Mouse (Mus musculus) MEL (cell line): Measurements from ENCODE around the gene Zcchc3. TPM values are rescaled to one million over a fixed set of nuclear protein-coding genes. Genes with fewer than 3 reads are reported as not detected.

Experiments
- DNase-seq: peaks from one replicate; pipeline ENCODE4 v3.0.0; 2011; ENCODE audit warnings: low read depth, low spot score
- H3K27ac ChIP-seq: 2 replicates; pipeline ENCODE4 v1.5.1; 2012; ENCODE audit warnings: low read depth, mild to moderate bottlenecking, control low read depth, low read length, moderate library complexity; ENCODE audit not compliant: control insufficient read depth
- H3K27me3 ChIP-seq, 2 experiments: fragments of 150-350 bp in 1 of 2; sonication (generic) in 1 of 2; 2 replicates each; pipeline ENCODE4 v1.6.1; 2012; ENCODE audit warnings: low read length in 2 of 2, mild to moderate bottlenecking in 2 of 2, improper control_type of control experiment in 1 of 2, moderate library complexity in 1 of 2; ENCODE audit not compliant: insufficient read depth in 2 of 2, control insufficient read depth in 1 of 2
- H3K36me3 ChIP-seq, 2 experiments: 2 replicates each; pipeline ENCODE4 v1.6.1; 2012 to 2014; ENCODE audit warnings: low read length in 2 of 2, improper control_type of control experiment in 1 of 2, inconsistent platforms in 1 of 2, mild to moderate bottlenecking in 1 of 2; ENCODE audit not compliant: insufficient read depth in 2 of 2, control insufficient read depth in 1 of 2
- H3K4me1 ChIP-seq, 2 experiments: fragments of 150-350 bp in 1 of 2; sonication (generic) in 1 of 2; 2 replicates each; pipeline ENCODE4 v1.6.1; 2012; ENCODE audit warnings: low read length in 2 of 2, improper control_type of control experiment in 1 of 2, mild to moderate bottlenecking in 1 of 2; ENCODE audit not compliant: insufficient read depth in 2 of 2, control insufficient read depth in 1 of 2
- H3K4me3 ChIP-seq, 2 experiments: fragments of 150-350 bp in 1 of 2; sonication (generic) in 1 of 2; 2 replicates each; pipeline ENCODE4 v1.5.1; 2012; ENCODE audit warnings: low read depth in 2 of 2, low read length in 2 of 2, mild to moderate bottlenecking in 2 of 2, moderate library complexity in 2 of 2, control low read depth in 1 of 2, improper control_type of control experiment in 1 of 2; ENCODE audit not compliant: control insufficient read depth in 1 of 2, insufficient read depth in 1 of 2
- H3K79me2 ChIP-seq: 2 replicates; pipeline ENCODE4 v1.6.1; 2012; ENCODE audit warnings: mild to moderate bottlenecking, low read length, moderate library complexity; ENCODE audit not compliant: control insufficient read depth, poor library complexity, insufficient read depth
- H3K9ac ChIP-seq: 2 replicates; pipeline ENCODE4 v1.6.1; 2012; ENCODE audit warnings: low read depth, mild to moderate bottlenecking, control low read depth, low read length, moderate library complexity; ENCODE audit not compliant: control insufficient read depth, poor library complexity, severe bottlenecking
- H3K9me3 ChIP-seq: fragments of 150-350 bp; sonication (generic); replicated peaks from 2 replicates; pipeline ENCODE4 v1.6.1; 2012; ENCODE audit warnings: mild to moderate bottlenecking, low read length, improper control_type of control experiment, moderate library complexity; ENCODE audit not compliant: insufficient read depth
- CHD2 ChIP-seq: IDR thresholded peaks from 2 replicates; pipeline ENCODE4 v1.6.1; 2011; ENCODE audit warnings: low read length, improper control_type of control experiment
- ELF1 ChIP-seq: IDR thresholded peaks from 2 replicates; pipeline ENCODE4 v1.6.1; 2014; ENCODE audit warnings: low read depth, mild to moderate bottlenecking, inconsistent platforms, low read length, improper control_type of control experiment, moderate library complexity
- EP300 ChIP-seq, 2 experiments: IDR thresholded peaks; 2 replicates each; pipeline ENCODE4 v1.6.1; 2011; ENCODE audit warnings: improper control_type of control experiment in 2 of 2, low read length in 2 of 2, low read depth in 1 of 2, mild to moderate bottlenecking in 1 of 2
- GABPA ChIP-seq: IDR thresholded peaks from 2 replicates; pipeline ENCODE4 v1.6.1; 2012; ENCODE audit warnings: low read depth, mild to moderate bottlenecking, inconsistent platforms, low read length, improper control_type of control experiment, moderate library complexity
- GATA1 ChIP-seq: IDR thresholded peaks from 2 replicates; pipeline ENCODE4 v1.6.1; 2011; ENCODE audit warnings: low read depth, low read length, improper control_type of control experiment
- HCFC1 ChIP-seq: IDR thresholded peaks from 2 replicates; pipeline ENCODE4 v1.6.1; 2012; ENCODE audit warnings: low read depth, mild to moderate bottlenecking, inconsistent platforms, low read length, improper control_type of control experiment, moderate library complexity
- KAT2A ChIP-seq: conservative IDR thresholded peaks from 2 replicates; pipeline ENCODE4 v1.6.1; 2012; ENCODE audit warnings: low read depth, low read length, improper control_type of control experiment, inconsistent platforms
- MAFK ChIP-seq: IDR thresholded peaks from 2 replicates; pipeline ENCODE4 v1.6.1; 2011; ENCODE audit warnings: low read depth, mild to moderate bottlenecking, low read length, improper control_type of control experiment, borderline replicate concordance
- MEF2A ChIP-seq: IDR thresholded peaks from 2 replicates; pipeline ENCODE4 v1.6.1; 2014; ENCODE audit warnings: low read depth, mild to moderate bottlenecking, inconsistent platforms, low read length, improper control_type of control experiment; ENCODE audit not compliant: poor library complexity, insufficient replicate concordance, severe bottlenecking; ENCODE audit errors: extremely low read depth
- MXI1 ChIP-seq: IDR thresholded peaks from 2 replicates; pipeline ENCODE4 v1.6.1; 2011; ENCODE audit warnings: mild to moderate bottlenecking, low read depth, low read length, improper control_type of control experiment
- MYC ChIP-seq: IDR thresholded peaks from 2 replicates; pipeline ENCODE4 v1.6.1; 2011; ENCODE audit warnings: low read depth, mild to moderate bottlenecking, low read length, improper control_type of control experiment, moderate library complexity
- NELFE ChIP-seq: IDR thresholded peaks from 2 replicates; pipeline ENCODE4 v1.6.1; 2011; ENCODE audit warnings: low read depth, low read length, improper control_type of control experiment
- POLR2AphosphoS5 ChIP-seq: IDR thresholded peaks from 2 replicates; pipeline ENCODE4 v1.6.1; 2012; ENCODE audit warnings: low read depth, borderline replicate concordance, mild to moderate bottlenecking, inconsistent platforms, low read length, moderate library complexity, mixed read lengths
- RAD21 ChIP-seq: IDR thresholded peaks from 2 replicates; pipeline ENCODE4 v1.6.1; 2011; ENCODE audit warnings: mild to moderate bottlenecking, low read depth, low read length, improper control_type of control experiment
- SIN3A ChIP-seq: IDR thresholded peaks from 2 replicates; pipeline ENCODE4 v1.6.1; 2012; ENCODE audit warnings: low read length, improper control_type of control experiment, inconsistent platforms
- TAL1 ChIP-seq: IDR thresholded peaks from 2 replicates; pipeline ENCODE4 v1.6.1; 2012; ENCODE audit warnings: mild to moderate bottlenecking, inconsistent platforms, low read length, moderate library complexity, mixed read lengths
- TBP ChIP-seq: IDR thresholded peaks from 2 replicates; pipeline ENCODE4 v1.8.0; 2011; ENCODE audit warnings: low read depth, low read length, improper control_type of control experiment
- TCF12 ChIP-seq: IDR thresholded peaks from 2 replicates; pipeline ENCODE4 v1.6.1; 2014; ENCODE audit warnings: low read depth, mild to moderate bottlenecking, inconsistent platforms, low read length, improper control_type of control experiment, moderate library complexity
- USF1 ChIP-seq: IDR thresholded peaks from 2 replicates; pipeline ENCODE4 v1.6.1; 2014; ENCODE audit warnings: low read depth, mild to moderate bottlenecking, inconsistent platforms, low read length, improper control_type of control experiment, moderate library complexity
- USF2 ChIP-seq, 2 experiments: IDR thresholded peaks; 2 replicates each; pipeline ENCODE4 v1.6.1; 2011 to 2012; ENCODE audit warnings: improper control_type of control experiment in 2 of 2, low read length in 2 of 2, borderline replicate concordance in 1 of 2, inconsistent platforms in 1 of 2, low read depth in 1 of 2, mild to moderate bottlenecking in 1 of 2; ENCODE audit not compliant: insufficient read depth in 1 of 2
- polyA plus RNA-seq, 2 experiments: library from polyadenylated mRNA; stranded (reverse) in 1 of 2; unstranded in 1 of 2; fragments of >175 nt in 1 of 2; fragments of >200 nt in 1 of 2; gene quantifications; 2 replicates each; pipeline versions ENCODE4 v1.2.1 to v1.2.4; 2012; ENCODE audit warnings: low replicate concordance in 2 of 2, low read depth in 1 of 2; ENCODE audit not compliant: insufficient read length in 2 of 2, insufficient read depth in 1 of 2, missing spikeins in 1 of 2
- total RNA-seq: library from RNA; depleted of rRNA; stranded (reverse); fragments of 300-350 nt; gene quantifications from 2 replicates; pipeline ENCODE4 v1.2.3, GENCODE M21; 2012

Gene Zcchc3
- total and polyA plus RNA-seq, 3 experiments, result 5.7 to 12.1 TPM; not detected in 1

GRCm38 (mm10) chr2:152446642-152447041, 31.8 kb upstream of the Zcchc3 start (continued):
- no peak for TF ChIP-seq MYC
- TF ChIP-seq GABPA, result no peak
- no peak for TF ChIP-seq ELF1
- TF ChIP-seq KAT2A, result no peak
- TF ChIP-seq TAL1, result no peak
- no peak for TF ChIP-seq POLR2AphosphoS5
- peak; percentile 59 to 61 for TF ChIP-seq EP300 (IDR thresholded peaks at IDR 0.05; ENCODE audit: low read depth in 1 of 2, low read length in 2 of 2)
- no peak; the same call in 1 of the 2 replicates for TF ChIP-seq MXI1
- TF ChIP-seq GATA1, result peak; percentile 50
- TF ChIP-seq CHD2, result no peak
- no peak for TF ChIP-seq RAD21
- TF ChIP-seq USF1, result no peak
- 0 out of 2 replicates have a peak, but pooled peaks have one; percentile 18 for TF ChIP-seq TBP
- no peak for TF ChIP-seq NELFE
- no peak for TF ChIP-seq MEF2A
- TF ChIP-seq USF2 (IDR thresholded peaks at IDR 0.05; ENCODE audit: borderline replicate concordance in 1 of 2, insufficient read depth in 1 of 2, low read depth in 1 of 2, low read length in 2 of 2), result no peak
- TF ChIP-seq SIN3A, result 0 out of 2 replicates have a peak, but pooled peaks have one; percentile 8
- no peak for TF ChIP-seq HCFC1

GRCm38 (mm10) chr2:152443281-152443680, 28.5 kb upstream of the Zcchc3 start:
- H3K79me2 ChIP-seq, result no peaks in the 10 kb centered on the region
- DNase-seq, result no peak
- peaks cover 2 to 14% of the 10 kb centered on the region in 2 experiments; a peak in 3 of 4 replicates for H3K4me1 ChIP-seq
- no peak overlapping the region for H3K9ac ChIP-seq
- no peak overlapping the region for H3K27ac ChIP-seq
- H3K27me3 ChIP-seq, result no peaks in the 10 kb centered on the region
- H3K36me3 ChIP-seq, result peaks cover 0 to 6% of the 10 kb centered on the region in 2 experiments; a peak in 2 of 4 replicates
- no peak overlapping the region for H3K4me3 ChIP-seq
- H3K9me3 ChIP-seq, result no peaks in the 10 kb centered on the region
- no peak for TF ChIP-seq MYC
- no peak for TF ChIP-seq GABPA
- no peak for TF ChIP-seq MAFK
- no peak for TF ChIP-seq TCF12
